Mouse (Mus musculus) midbrain, embryonic 11.5 days (tissue): ENCODE measurements around the gene Gm43951. TPM values are rescaled to one million over a fixed set of nuclear protein-coding genes. Genes with fewer than 3 reads are reported as not detected.

Source experiments
- ATAC-seq: fragments of 200-750 bp; cut with Nextera tagmentation; 2 replicates; pipeline ENCODE4 v1.8.0; 2017; ENCODE audit warnings: moderate TSS enrichment, moderate library complexity; ENCODE audit not compliant: low FRiP score
- DNase-seq: peaks from one replicate; pipeline ENCODE4 v3.0.0; 2015; ENCODE audit warnings: low spot score; ENCODE audit errors: missing footprints
- H3K27ac ChIP-seq: fragments of 300-500 bp; sonication (generic); 2 replicates; pipeline ENCODE4 v1.5.1; 2014; ENCODE audit warnings: low read depth, low read length
- H3K27me3 ChIP-seq: fragments of 300-500 bp; sonication (generic); 2 replicates; pipeline ENCODE4 v1.6.1; 2014; ENCODE audit warnings: mild to moderate bottlenecking, low read length, moderate library complexity, mixed read lengths; ENCODE audit not compliant: control insufficient read depth, insufficient read depth
- H3K36me3 ChIP-seq: fragments of 300-500 bp; sonication (generic); 2 replicates; pipeline ENCODE4 v1.6.1; 2014; ENCODE audit warnings: mild to moderate bottlenecking, low read length, moderate library complexity, mixed read lengths; ENCODE audit not compliant: control insufficient read depth, insufficient read depth
- H3K4me1 ChIP-seq: fragments of 300-500 bp; sonication (generic); 2 replicates; pipeline ENCODE4 v1.6.1; 2014; ENCODE audit warnings: low read length; ENCODE audit not compliant: control insufficient read depth, insufficient read depth
- H3K4me2 ChIP-seq: fragments of 300-500 bp; sonication (generic); 2 replicates; pipeline ENCODE4 v1.6.1; 2014; ENCODE audit warnings: mild to moderate bottlenecking, moderate library complexity
- H3K4me3 ChIP-seq: fragments of 300-500 bp; sonication (generic); 2 replicates; pipeline ENCODE4 v1.5.1; 2014; ENCODE audit warnings: low read depth, low read length
- H3K9ac ChIP-seq: fragments of 300-500 bp; sonication (generic); 2 replicates; pipeline ENCODE4 v1.6.1; 2014; ENCODE audit warnings: low read length
- H3K9me3 ChIP-seq: fragments of 300-500 bp; sonication (generic); 2 replicates; pipeline ENCODE4 v1.6.1; 2016; ENCODE audit warnings: low read length; ENCODE audit not compliant: control insufficient read depth
- WGBS: fragments of 180-500 bp; shearing (Covaris S2); extraction: QIAGEN DNeasy Blood & Tissue Kit; methylation state at CpG from one replicate; pipeline ENCODE4 v1.1.7; 2014; 5-methylcytosine and 5-hydroxymethylcytosine counted together
- polyA plus RNA-seq: library from polyadenylated mRNA; unstranded; fragments of >200 nt; fragmentation: Nextera tagmentation; extraction: Ambion mirVana; gene quantifications from 2 replicates; pipeline ENCODE4 v1.2.1, GENCODE M21; 2014

The Gm43951 gene
- polyA plus RNA-seq, 1 experiment from 2014 or later = 0.12 TPM

DNA sequence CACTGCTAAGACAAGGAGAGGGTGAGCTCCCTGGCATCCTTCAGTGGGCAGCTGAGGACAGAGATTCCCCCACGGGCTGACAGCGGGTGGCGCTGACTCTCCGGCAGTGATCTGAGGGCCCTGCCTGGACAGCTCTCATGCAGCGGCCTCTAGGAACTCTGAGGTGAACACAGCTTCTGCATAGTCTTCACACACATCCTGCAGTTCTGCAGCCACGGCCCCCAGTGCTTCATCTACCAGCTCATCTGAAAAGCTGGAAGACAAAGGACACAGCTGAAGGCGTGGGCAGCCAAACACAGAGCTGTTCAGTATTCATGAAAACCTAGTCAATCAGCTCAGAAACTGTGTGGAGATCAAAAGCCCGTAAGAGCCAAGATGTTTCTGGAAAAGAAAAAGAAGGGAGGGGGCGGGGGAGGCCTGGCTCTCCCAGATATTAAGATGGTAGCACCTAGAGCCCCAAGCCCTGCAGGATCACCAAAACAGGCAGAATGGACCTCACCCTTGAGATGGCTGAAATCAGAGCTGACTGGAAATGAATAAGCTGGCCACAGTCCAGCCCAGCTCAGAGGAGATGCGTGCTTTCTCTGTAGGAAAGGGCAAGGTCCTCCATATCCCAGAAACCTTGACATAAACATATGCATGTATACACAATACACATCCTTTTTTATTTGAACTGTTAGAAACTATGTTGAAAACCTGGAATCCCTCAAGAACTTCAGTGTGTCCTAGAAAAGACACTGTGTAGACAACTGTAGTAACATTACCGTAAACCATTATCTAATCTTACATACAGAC is 51.3 kb downstream of the Gm43951 start:
- Histone ChIP-seq H3K4me1 (peaks cover 5% of the 10 kb centered on the region; the same call in 1 of the 2 replicates), H3K36me3 (peaks cover 14% of the 10 kb centered on the region), H3K27me3 (no peaks in the 10 kb centered on the region), H3K4me3 (no peak overlapping the region), H3K4me2 (no peak overlapping the region), H3K9ac (peak overlapping the region; percentile 9; the same call in 1 of the 2 replicates), H3K27ac (no peak overlapping the region), H3K9me3 (no peaks in the 10 kb centered on the region)
- DNase-seq = peak; percentile 72
- no peak for ATAC-seq
- 71% methylated on average over 11 of the region's 11 CpGs for WGBS

Other genes with a start within 250 kb of the Gm43951 start
- gene Aipl1, start 169.3 kb downstream of the Gm43951 start, polyA plus RNA-seq = 0.15 and 0.44 TPM in 2 replicates
- gene Pimreg, start 164.8 kb downstream of the Gm43951 start, polyA plus RNA-seq = 201 and 214 TPM in 2 replicates
- gene Pitpnm3, start 71.1 kb downstream of the Gm43951 start, polyA plus RNA-seq = 0.56 and 0.99 TPM in 2 replicates
- gene 4933427D14Rik, start 619 bp upstream of the Gm43951 start, polyA plus RNA-seq = 19.5 and 20.2 TPM in 2 replicates
- gene Txndc17, start 707 bp upstream of the Gm43951 start, polyA plus RNA-seq = 163 and 168 TPM in 2 replicates
- gene Med31, start 8.8 kb upstream of the Gm43951 start, polyA plus RNA-seq = 55.7 and 56.7 TPM in 2 replicates
- 0.21 and 0.29 TPM in 2 replicates for gene Slc13a5, start 60.4 kb upstream of the Gm43951 start, polyA plus RNA-seq
- 1.3 and 1.4 TPM in 2 replicates for gene Xaf1, start 94.8 kb upstream of the Gm43951 start, polyA plus RNA-seq
- not detected in 2 replicates for gene Fbxo39, start 107.6 kb upstream of the Gm43951 start, polyA plus RNA-seq
- gene Tekt1, start 155.6 kb upstream of the Gm43951 start, polyA plus RNA-seq = 4.2 and 5.3 TPM in 2 replicates
- gene Smtnl2, start 204.9 kb upstream of the Gm43951 start, polyA plus RNA-seq = 3.7 and 4.1 TPM in 2 replicates
- gene Ggt6, start 228.7 kb upstream of the Gm43951 start, polyA plus RNA-seq = not detected in 2 replicates
- 142 and 144 TPM in 2 replicates for gene Mybbp1a, start 234.5 kb upstream of the Gm43951 start, polyA plus RNA-seq